Mouse (Mus musculus): ENCODE data around the gene Mcts2. TPM values are rescaled to one million over a fixed set of nuclear protein-coding genes. Genes with fewer than 3 reads are reported as not detected.
A peak's percentile ranks its signal among the peaks of the same experiment; 100 is the strongest.

Mcts2 gene
- polyA plus RNA-seq, 1 experiment from 2014 or later: 30.1 TPM

- Histone ChIP-seq H3K36me3 (ENCODE audit: control insufficient read depth, insufficient read depth, low read length) (peaks cover 91% of the 10 kb centered on the region), H3K9me3 (ENCODE audit: control insufficient read depth, low read depth, low read length) (no peaks in the 10 kb centered on the region), H3K27me3 (ENCODE audit: control insufficient read depth, insufficient read depth, low read length) (no peaks in the 10 kb centered on the region), H3K4me2 (replicated peaks; ENCODE audit: low read depth, low read length) (no peak overlapping the region), H3K4me1 (ENCODE audit: control insufficient read depth, insufficient read depth, low read length) (0 out of 2 replicates have a peak, but pooled peaks cover 3% of the 10 kb centered on the region), H3K4me3 (ENCODE audit: low read depth, low read length) (no peak overlapping the region), H3K27ac (ENCODE audit: low read length) (no peak overlapping the region), H3K9ac (replicated peaks; ENCODE audit: low read depth, low read length) (no peak overlapping the region)
- WGBS: 57% methylated on average over 3 of the region's 3 CpGs
- ATAC-seq (ENCODE audit: insufficient number of reproducible peaks, insufficient read depth, low FRiP score, low read depth): no peak
Measured at GRCm38 (mm10) chr2:152678302-152678701, 8.5 kb upstream of the Mcts2 start.

GRCm38 (mm10) chr2:152678925-152679324 is 7.9 kb upstream of the Mcts2 start:
- WGBS: 91% methylated on average over 5 of the region's 5 CpGs
- H3K9me3 ChIP-seq (ENCODE audit: control insufficient read depth, low read depth, low read length): no peaks in the 10 kb centered on the region
- H3K36me3 ChIP-seq (ENCODE audit: control insufficient read depth, insufficient read depth, low read length): peaks cover 96% of the 10 kb centered on the region

GRCm38 (mm10) chr2:152679701-152680355 is 7.0 kb upstream of the Mcts2 start:
- no peak for ATAC-seq (ENCODE audit: insufficient number of reproducible peaks, insufficient read depth, low FRiP score, low read depth)
- H3K36me3 ChIP-seq (ENCODE audit: control insufficient read depth, insufficient read depth, low read length): peaks cover 97% of the 10 kb centered on the region
- H3K27ac ChIP-seq (ENCODE audit: low read length): no peak overlapping the region
- no peaks in the 10 kb centered on the region for H3K27me3 ChIP-seq (ENCODE audit: control insufficient read depth, insufficient read depth, low read length)
- H3K9ac ChIP-seq (replicated peaks; ENCODE audit: low read depth, low read length): no peak overlapping the region
- H3K4me3 ChIP-seq (ENCODE audit: low read depth, low read length): no peak overlapping the region
- 81% methylated on average over 8 of the region's 8 CpGs for WGBS
- H3K9me3 ChIP-seq (ENCODE audit: control insufficient read depth, low read depth, low read length): no peaks in the 10 kb centered on the region
- H3K4me2 ChIP-seq (replicated peaks; ENCODE audit: low read depth, low read length): no peak overlapping the region
- H3K4me1 ChIP-seq (ENCODE audit: control insufficient read depth, insufficient read depth, low read length): no peaks in the 10 kb centered on the region

More at GRCm38 (mm10) chr2:152678925-152679324, 7.9 kb upstream of the Mcts2 start:
- Histone ChIP-seq H3K27me3 (ENCODE audit: control insufficient read depth, insufficient read depth, low read length) (no peaks in the 10 kb centered on the region), H3K9ac (replicated peaks; ENCODE audit: low read depth, low read length) (no peak overlapping the region), H3K4me3 (ENCODE audit: low read depth, low read length) (no peak overlapping the region), H3K4me1 (ENCODE audit: control insufficient read depth, insufficient read depth, low read length) (0 out of 2 replicates have a peak, but pooled peaks cover 3% of the 10 kb centered on the region), H3K4me2 (replicated peaks; ENCODE audit: low read depth, low read length) (no peak overlapping the region), H3K27ac (ENCODE audit: low read length) (no peak overlapping the region)
- no peak for ATAC-seq (ENCODE audit: insufficient number of reproducible peaks, insufficient read depth, low FRiP score, low read depth)

- ATAC-seq (ENCODE audit: insufficient number of reproducible peaks, insufficient read depth, low FRiP score, low read depth): no peak
- no peaks in the 10 kb centered on the region for H3K27me3 ChIP-seq (ENCODE audit: control insufficient read depth, insufficient read depth, low read length)
- H3K36me3 ChIP-seq (ENCODE audit: control insufficient read depth, insufficient read depth, low read length): peaks cover 96% of the 10 kb centered on the region
- H3K4me3 ChIP-seq (ENCODE audit: low read depth, low read length): no peak overlapping the region
- no peak overlapping the region for H3K27ac ChIP-seq (ENCODE audit: low read length)
- H3K4me2 ChIP-seq (replicated peaks; ENCODE audit: low read depth, low read length): no peak overlapping the region
- peaks cover 4% of the 10 kb centered on the region; the same call in 1 of the 2 replicates for H3K9me3 ChIP-seq (ENCODE audit: control insufficient read depth, low read depth, low read length)
- H3K9ac ChIP-seq (replicated peaks; ENCODE audit: low read depth, low read length): no peak overlapping the region
- H3K4me1 ChIP-seq (ENCODE audit: control insufficient read depth, insufficient read depth, low read length): no peaks in the 10 kb centered on the region
- 87% methylated on average over 5 of the region's 5 CpGs for WGBS
Measured at GRCm38 (mm10) chr2:152683086-152683485, 3.7 kb upstream of the Mcts2 start.

- Histone ChIP-seq H3K4me2 (replicated peaks; ENCODE audit: low read depth, low read length) (peak overlapping the region; percentile 26), H3K4me3 (ENCODE audit: low read depth, low read length) (no peak overlapping the region), H3K9me3 (ENCODE audit: control insufficient read depth, low read depth, low read length) (peaks cover 4% of the 10 kb centered on the region; the same call in 1 of the 2 replicates), H3K36me3 (ENCODE audit: control insufficient read depth, insufficient read depth, low read length) (peaks cover 84% of the 10 kb centered on the region), H3K4me1 (ENCODE audit: control insufficient read depth, insufficient read depth, low read length) (no peaks in the 10 kb centered on the region), H3K27me3 (ENCODE audit: control insufficient read depth, insufficient read depth, low read length) (no peaks in the 10 kb centered on the region), H3K9ac (replicated peaks; ENCODE audit: low read depth, low read length) (no peak overlapping the region), H3K27ac (ENCODE audit: low read length) (no peak overlapping the region)
- 56% methylated on average over 12 of the region's 12 CpGs for WGBS
- no peak for ATAC-seq (ENCODE audit: insufficient number of reproducible peaks, insufficient read depth, low FRiP score, low read depth)
Measured at GRCm38 (mm10) chr2:152686399-152686798, 436 bp upstream of the Mcts2 start.

GRCm38 (mm10) chr2:152691564-152692217 is 4.9 kb downstream of the Mcts2 start:
- ATAC-seq (ENCODE audit: insufficient number of reproducible peaks, insufficient read depth, low FRiP score, low read depth): no peak
- Histone ChIP-seq H3K27ac (ENCODE audit: low read length) (no peak overlapping the region), H3K27me3 (ENCODE audit: control insufficient read depth, insufficient read depth, low read length) (no peaks in the 10 kb centered on the region), H3K4me1 (ENCODE audit: control insufficient read depth, insufficient read depth, low read length) (peaks cover 6% of the 10 kb centered on the region; the same call in 1 of the 2 replicates), H3K36me3 (ENCODE audit: control insufficient read depth, insufficient read depth, low read length) (peaks cover 55% of the 10 kb centered on the region), H3K9ac (replicated peaks; ENCODE audit: low read depth, low read length) (no peak overlapping the region), H3K9me3 (ENCODE audit: control insufficient read depth, low read depth, low read length) (no peaks in the 10 kb centered on the region), H3K4me2 (replicated peaks; ENCODE audit: low read depth, low read length) (no peak overlapping the region), H3K4me3 (ENCODE audit: low read depth, low read length) (no peak overlapping the region)
- WGBS: 71% methylated on average over 7 of the region's 7 CpGs

- Histone ChIP-seq H3K4me1 (ENCODE audit: control insufficient read depth, insufficient read depth, low read length) (peaks cover 10% of the 10 kb centered on the region; the same call in 1 of the 2 replicates), H3K9me3 (ENCODE audit: control insufficient read depth, low read depth, low read length) (no peaks in the 10 kb centered on the region), H3K4me3 (ENCODE audit: low read depth, low read length) (no peak overlapping the region), H3K9ac (replicated peaks; ENCODE audit: low read depth, low read length) (no peak overlapping the region), H3K27ac (ENCODE audit: low read length) (peak overlapping the region; percentile 55; the same call in 1 of the 2 replicates), H3K27me3 (ENCODE audit: control insufficient read depth, insufficient read depth, low read length) (no peaks in the 10 kb centered on the region), H3K36me3 (ENCODE audit: control insufficient read depth, insufficient read depth, low read length) (peaks cover 48% of the 10 kb centered on the region), H3K4me2 (replicated peaks; ENCODE audit: low read depth, low read length) (peak overlapping the region; percentile 19; the same call in 1 of the 2 replicates)
- 10% methylated on average over 9 of the region's 9 CpGs for WGBS
- ATAC-seq (ENCODE audit: insufficient number of reproducible peaks, insufficient read depth, low FRiP score, low read depth): no peak
Measured at GRCm38 (mm10) chr2:152693233-152693632, 6.4 kb downstream of the Mcts2 start.

GRCm38 (mm10) chr2:152693735-152694134 is 6.9 kb downstream of the Mcts2 start:
- H3K36me3 ChIP-seq (ENCODE audit: control insufficient read depth, insufficient read depth, low read length): peaks cover 48% of the 10 kb centered on the region
- 84% methylated on average over 13 of the region's 13 CpGs for WGBS
- H3K27me3 ChIP-seq (ENCODE audit: control insufficient read depth, insufficient read depth, low read length): no peaks in the 10 kb centered on the region
- peaks cover 10% of the 10 kb centered on the region; the same call in 1 of the 2 replicates for H3K4me1 ChIP-seq (ENCODE audit: control insufficient read depth, insufficient read depth, low read length)
- H3K9me3 ChIP-seq (ENCODE audit: control insufficient read depth, low read depth, low read length): no peaks in the 10 kb centered on the region
- H3K4me2 ChIP-seq (replicated peaks; ENCODE audit: low read depth, low read length): peak overlapping the region; percentile 19; the same call in 1 of the 2 replicates
- peak overlapping the region; percentile 55; the same call in 1 of the 2 replicates for H3K27ac ChIP-seq (ENCODE audit: low read length)
- H3K9ac ChIP-seq (replicated peaks; ENCODE audit: low read depth, low read length): no peak overlapping the region
- H3K4me3 ChIP-seq (ENCODE audit: low read depth, low read length): no peak overlapping the region
- ATAC-seq (ENCODE audit: insufficient number of reproducible peaks, insufficient read depth, low FRiP score, low read depth): no peak
